Mouse (Mus musculus) megakaryocyte, embryonic 14.5 days (primary cell): ENCODE measurements around the gene Socs7.

Source experiments
- FLI1 ChIP-seq: IDR thresholded peaks from 2 replicates; pipeline ENCODE4 v1.6.1; 2012; ENCODE audit warnings: low read length, inconsistent platforms, mixed read lengths
- GATA1 ChIP-seq: IDR thresholded peaks from 3 replicates; pipeline ENCODE4 v1.6.1; 2012; ENCODE audit warnings: mixed read lengths, low read length, inconsistent platforms, borderline replicate concordance

DNA sequence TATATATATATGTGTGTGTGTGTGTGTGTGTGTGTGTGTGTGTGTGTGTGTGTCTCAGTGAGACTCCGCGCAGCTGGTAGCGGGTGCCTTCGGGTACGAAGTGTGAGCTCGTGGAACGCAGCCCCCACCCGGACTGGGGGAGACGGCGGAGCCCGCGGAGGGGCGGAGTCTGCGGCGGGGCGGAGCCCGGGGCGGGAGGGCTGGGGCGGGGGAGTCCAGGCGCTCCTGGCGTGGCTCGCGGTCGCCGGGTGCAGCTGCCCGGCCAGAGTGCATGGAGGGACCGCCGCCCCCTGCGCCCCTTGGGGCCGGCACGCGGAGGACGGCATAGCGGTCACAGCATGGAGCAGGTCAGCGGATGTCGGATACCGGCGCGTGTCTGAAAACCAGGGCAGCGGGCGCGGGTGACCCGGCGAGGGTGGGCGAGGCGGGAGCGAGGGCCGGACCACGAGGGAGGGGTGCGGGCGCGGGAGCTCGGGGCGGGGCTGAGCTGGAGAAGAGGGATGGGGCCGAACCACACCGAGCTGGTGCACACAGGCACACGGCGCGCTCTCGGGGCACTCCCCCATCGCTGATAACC lies 41.9 kb downstream of the Socs7 start:
- TF ChIP-seq GATA1 = no peak
- no peak for TF ChIP-seq FLI1
